Mouse (Mus musculus): ENCODE data around the gene Cd2. TPM values are rescaled to one million over a fixed set of nuclear protein-coding genes. Genes with fewer than 3 reads are reported as not detected.

Gene Cd2
- polyA plus RNA-seq, 1 experiment: not detected

GRCm38 (mm10) chr3:101294487-101295365, 7.0 kb upstream of the Cd2 start:
- Histone ChIP-seq H3K4me3 (ENCODE audit: insufficient read depth, low read length) (no peak overlapping the region), H3K4me1 (ENCODE audit: control insufficient read depth, insufficient read depth, low read length) (0 out of 2 replicates have a peak, but pooled peaks cover 3% of the 10 kb centered on the region), H3K27ac (ENCODE audit: insufficient read depth, low read length) (peak overlapping the region; percentile 57; the same call in 1 of the 2 replicates)
- TF ChIP-seq POLR2A (IDR thresholded peaks at IDR 0.05; ENCODE audit: low read depth, low read length) (no peak), CTCF (IDR thresholded peaks at IDR 0.05; ENCODE audit: borderline replicate concordance, insufficient read depth, low read length) (no peak)

- Histone ChIP-seq H3K4me3 (ENCODE audit: insufficient read depth, low read length) (no peak overlapping the region), H3K4me1 (ENCODE audit: control insufficient read depth, insufficient read depth, low read length) (0 out of 2 replicates have a peak, but pooled peaks cover 3% of the 10 kb centered on the region), H3K27ac (ENCODE audit: insufficient read depth, low read length) (no peak overlapping the region)
- TF ChIP-seq POLR2A (IDR thresholded peaks at IDR 0.05; ENCODE audit: low read depth, low read length): no peak
- no peak for TF ChIP-seq CTCF (IDR thresholded peaks at IDR 0.05; ENCODE audit: borderline replicate concordance, insufficient read depth, low read length)
Measured at GRCm38 (mm10) chr3:101293571-101294135, 5.9 kb upstream of the Cd2 start.

- Histone ChIP-seq H3K27ac (ENCODE audit: insufficient read depth, low read length) (no peak overlapping the region), H3K4me3 (ENCODE audit: insufficient read depth, low read length) (no peak overlapping the region), H3K4me1 (ENCODE audit: control insufficient read depth, insufficient read depth, low read length) (0 out of 2 replicates have a peak, but pooled peaks cover 3% of the 10 kb centered on the region)
- no peak for TF ChIP-seq POLR2A (IDR thresholded peaks at IDR 0.05; ENCODE audit: low read depth, low read length)
- no peak for TF ChIP-seq CTCF (IDR thresholded peaks at IDR 0.05; ENCODE audit: borderline replicate concordance, insufficient read depth, low read length)
Measured at GRCm38 (mm10) chr3:101292611-101293010, 4.9 kb upstream of the Cd2 start.

GRCm38 (mm10) chr3:101290587-101291520, 3.1 kb upstream of the Cd2 start:
- Histone ChIP-seq H3K4me3 (ENCODE audit: insufficient read depth, low read length) (no peak overlapping the region), H3K27ac (ENCODE audit: insufficient read depth, low read length) (no peak overlapping the region), H3K4me1 (ENCODE audit: control insufficient read depth, insufficient read depth, low read length) (0 out of 2 replicates have a peak, but pooled peaks cover 3% of the 10 kb centered on the region)
- TF ChIP-seq POLR2A (IDR thresholded peaks at IDR 0.05; ENCODE audit: low read depth, low read length): no peak
- no peak for TF ChIP-seq CTCF (IDR thresholded peaks at IDR 0.05; ENCODE audit: borderline replicate concordance, insufficient read depth, low read length)

GRCm38 (mm10) chr3:101290036-101290435, 2.3 kb upstream of the Cd2 start:
- H3K27ac ChIP-seq (ENCODE audit: insufficient read depth, low read length): no peak overlapping the region
- 0 out of 2 replicates have a peak, but pooled peaks cover 3% of the 10 kb centered on the region for H3K4me1 ChIP-seq (ENCODE audit: control insufficient read depth, insufficient read depth, low read length)
- TF ChIP-seq POLR2A (IDR thresholded peaks at IDR 0.05; ENCODE audit: low read depth, low read length) (no peak), CTCF (IDR thresholded peaks at IDR 0.05; ENCODE audit: borderline replicate concordance, insufficient read depth, low read length) (no peak)
- H3K4me3 ChIP-seq (ENCODE audit: insufficient read depth, low read length): no peak overlapping the region

GRCm38 (mm10) chr3:101289406-101289805, 1.7 kb upstream of the Cd2 start:
- H3K27ac ChIP-seq (ENCODE audit: insufficient read depth, low read length): no peak overlapping the region
- TF ChIP-seq CTCF (IDR thresholded peaks at IDR 0.05; ENCODE audit: borderline replicate concordance, insufficient read depth, low read length) (no peak), POLR2A (IDR thresholded peaks at IDR 0.05; ENCODE audit: low read depth, low read length) (no peak)
- H3K4me1 ChIP-seq (ENCODE audit: control insufficient read depth, insufficient read depth, low read length): no peaks in the 10 kb centered on the region

GRCm38 (mm10) chr3:101286336-101287325, 1.1 kb downstream of the Cd2 start:
- Histone ChIP-seq H3K4me3 (ENCODE audit: insufficient read depth, low read length) (no peak overlapping the region), H3K27ac (ENCODE audit: insufficient read depth, low read length) (no peak overlapping the region), H3K4me1 (ENCODE audit: control insufficient read depth, insufficient read depth, low read length) (no peaks in the 10 kb centered on the region)
- TF ChIP-seq CTCF (IDR thresholded peaks at IDR 0.05; ENCODE audit: borderline replicate concordance, insufficient read depth, low read length) (no peak), POLR2A (IDR thresholded peaks at IDR 0.05; ENCODE audit: low read depth, low read length) (no peak)

More at GRCm38 (mm10) chr3:101289406-101289805, 1.7 kb upstream of the Cd2 start:
- no peak overlapping the region for H3K4me3 ChIP-seq (ENCODE audit: insufficient read depth, low read length)

GRCm38 (mm10) chr3:101285851-101286250, 1.9 kb downstream of the Cd2 start:
- Histone ChIP-seq H3K4me1 (ENCODE audit: control insufficient read depth, insufficient read depth, low read length) (no peaks in the 10 kb centered on the region), H3K27ac (ENCODE audit: insufficient read depth, low read length) (no peak overlapping the region), H3K4me3 (ENCODE audit: insufficient read depth, low read length) (no peak overlapping the region)
- TF ChIP-seq POLR2A (IDR thresholded peaks at IDR 0.05; ENCODE audit: low read depth, low read length) (no peak), CTCF (IDR thresholded peaks at IDR 0.05; ENCODE audit: borderline replicate concordance, insufficient read depth, low read length) (no peak)

Measured in embryonic fibroblast, embryonic 13.5 days (primary cell).